Mouse (Mus musculus): ENCODE data around the gene Tmcc1.
A peak's percentile ranks its signal among the peaks of the same experiment; 100 is the strongest.
"Not testable (repeated sequence)": the region's sequence is repeated elsewhere in the genome, so short reads cannot be mapped to it uniquely, and the experiment has no call there.

Gene Tmcc1

DNA sequence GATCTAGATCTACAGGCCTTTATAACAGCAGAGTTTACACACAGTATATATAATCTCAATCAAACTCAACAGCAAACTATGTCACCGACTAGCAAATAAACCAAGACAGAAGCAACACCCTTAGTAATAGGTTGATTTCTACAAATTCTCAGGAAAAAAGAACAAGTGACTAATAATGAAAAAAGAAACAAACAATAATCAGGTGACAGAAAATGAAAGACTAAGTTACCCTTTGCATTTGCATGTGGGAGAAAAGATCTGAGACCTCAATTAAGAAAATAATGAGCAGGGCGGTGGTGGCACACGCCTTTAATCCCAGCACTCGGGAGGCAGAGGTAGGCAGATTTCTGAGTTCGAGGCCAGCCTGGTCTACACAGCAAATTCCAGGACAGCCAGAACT lies 9.8 kb downstream of the Tmcc1 start:
- Histone ChIP-seq H3K27me3 (ENCODE audit: control insufficient read depth, insufficient read depth, low read length, poor library complexity, severe bottlenecking) (no peaks in the 10 kb centered on the region), H3K36me3 (ENCODE audit: control insufficient read depth, insufficient read depth, low read length, poor library complexity, severe bottlenecking) (no peaks in the 10 kb centered on the region)
- no peak for DNase-seq (ENCODE audit: low read depth, low spot score)

DNA sequence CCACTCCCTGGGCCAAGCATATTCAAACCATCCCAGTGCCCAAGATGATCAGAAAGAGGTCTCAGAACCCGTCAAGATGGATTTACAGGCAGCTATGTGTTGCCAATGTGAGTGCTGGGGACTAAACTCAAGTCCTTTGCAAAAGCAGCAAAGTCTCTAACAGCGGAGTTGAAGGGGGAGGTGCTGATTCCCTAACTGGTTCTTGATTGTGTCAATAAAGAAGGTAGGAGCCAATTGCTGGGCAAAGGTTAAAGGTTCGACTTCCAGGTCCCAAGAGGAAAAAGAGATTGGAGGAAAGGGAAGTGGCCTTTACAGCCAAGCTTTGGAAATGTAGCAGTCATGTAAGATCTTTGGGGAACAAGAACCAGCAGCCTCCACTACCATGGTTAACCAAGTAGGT lies 12.6 kb downstream of the Tmcc1 start:
- DNase-seq (ENCODE audit: low read depth, low spot score), result no peak
- H3K27me3 ChIP-seq (ENCODE audit: control insufficient read depth, insufficient read depth, low read length, poor library complexity, severe bottlenecking), result no peaks in the 10 kb centered on the region
- no peaks in the 10 kb centered on the region for H3K36me3 ChIP-seq (ENCODE audit: control insufficient read depth, insufficient read depth, low read length, poor library complexity, severe bottlenecking)

DNA sequence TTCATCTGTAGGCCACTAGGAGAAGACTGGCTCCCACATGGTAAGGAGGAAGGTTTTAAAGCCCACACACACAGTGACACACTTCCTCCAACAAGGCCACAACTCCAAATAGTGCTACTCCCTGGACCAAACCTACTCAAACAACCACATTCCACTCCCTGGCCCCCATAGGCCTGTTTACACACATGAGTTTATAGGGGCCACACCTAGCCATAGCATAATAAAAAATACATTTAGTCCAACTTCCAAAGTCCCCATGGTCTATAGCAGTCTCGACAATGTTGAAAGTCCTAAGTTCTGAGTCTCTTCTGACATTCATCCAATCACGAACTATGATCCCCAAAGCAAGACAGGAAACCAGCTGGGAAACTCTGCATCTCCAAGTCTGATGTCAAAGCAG lies 14.9 kb downstream of the Tmcc1 start:
- no peak for DNase-seq (ENCODE audit: low read depth, low spot score)
- H3K36me3 ChIP-seq (ENCODE audit: control insufficient read depth, insufficient read depth, low read length, poor library complexity, severe bottlenecking), result no peaks in the 10 kb centered on the region
- H3K27me3 ChIP-seq (ENCODE audit: control insufficient read depth, insufficient read depth, low read length, poor library complexity, severe bottlenecking), result no peaks in the 10 kb centered on the region

DNA sequence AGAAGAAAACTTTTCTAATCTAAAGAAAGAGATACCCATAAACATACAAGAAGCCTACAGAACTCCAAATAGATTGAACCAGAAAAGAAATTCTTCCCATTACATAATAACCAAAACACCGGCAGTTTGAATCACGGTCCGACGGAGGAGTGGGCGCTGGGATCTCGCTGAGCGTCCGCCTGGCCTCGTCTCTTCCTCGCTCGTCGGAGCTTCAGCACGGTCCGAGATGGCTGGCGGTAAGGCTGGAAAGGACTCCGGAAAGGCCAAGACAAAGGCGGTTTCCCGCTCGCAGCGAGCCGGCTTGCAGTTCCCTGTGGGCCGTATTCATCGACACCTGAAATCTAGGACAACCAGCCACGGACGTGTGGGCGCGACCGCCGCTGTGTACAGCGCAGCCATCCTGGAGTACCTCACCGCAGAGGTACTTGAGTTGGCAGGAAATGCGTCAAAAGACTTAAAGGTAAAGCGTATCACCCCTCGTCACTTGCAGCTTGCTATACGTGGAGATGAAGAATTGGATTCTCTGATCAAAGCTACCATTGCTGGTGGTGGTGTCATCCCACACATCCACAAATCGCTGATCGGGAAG lies 19.7 kb downstream of the Tmcc1 start:
- H3K27me3 ChIP-seq (ENCODE audit: control insufficient read depth, insufficient read depth, low read length, poor library complexity, severe bottlenecking); H3K36me3 ChIP-seq (ENCODE audit: control insufficient read depth, insufficient read depth, low read length, poor library complexity, severe bottlenecking); DNase-seq (ENCODE audit: low read depth, low spot score): not testable (repeated sequence)

DNA sequence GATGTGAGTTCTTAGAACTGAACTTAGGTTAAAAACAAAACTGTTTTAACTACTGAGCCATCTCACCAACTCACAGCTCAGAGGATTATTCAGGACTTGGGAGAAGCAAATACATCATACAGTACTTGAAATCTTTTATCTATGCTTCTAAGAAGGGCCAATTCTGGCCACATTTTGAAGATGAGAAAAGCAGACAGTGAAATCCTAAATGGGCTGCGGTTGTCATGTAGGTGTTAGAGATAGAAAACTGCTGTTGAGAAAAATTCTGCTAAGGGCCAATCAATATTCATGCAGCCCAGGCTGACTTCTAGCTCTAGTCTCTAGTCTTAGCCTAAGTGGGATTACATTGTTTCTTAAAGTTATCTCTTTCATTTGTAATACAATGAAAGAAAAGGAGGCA lies 26.9 kb downstream of the Tmcc1 start:
- Histone ChIP-seq H3K36me3 (ENCODE audit: control insufficient read depth, insufficient read depth, low read length, poor library complexity, severe bottlenecking) (no peaks in the 10 kb centered on the region), H3K27me3 (ENCODE audit: control insufficient read depth, insufficient read depth, low read length, poor library complexity, severe bottlenecking) (no peaks in the 10 kb centered on the region)
- no peak for DNase-seq (ENCODE audit: low read depth, low spot score)

DNA sequence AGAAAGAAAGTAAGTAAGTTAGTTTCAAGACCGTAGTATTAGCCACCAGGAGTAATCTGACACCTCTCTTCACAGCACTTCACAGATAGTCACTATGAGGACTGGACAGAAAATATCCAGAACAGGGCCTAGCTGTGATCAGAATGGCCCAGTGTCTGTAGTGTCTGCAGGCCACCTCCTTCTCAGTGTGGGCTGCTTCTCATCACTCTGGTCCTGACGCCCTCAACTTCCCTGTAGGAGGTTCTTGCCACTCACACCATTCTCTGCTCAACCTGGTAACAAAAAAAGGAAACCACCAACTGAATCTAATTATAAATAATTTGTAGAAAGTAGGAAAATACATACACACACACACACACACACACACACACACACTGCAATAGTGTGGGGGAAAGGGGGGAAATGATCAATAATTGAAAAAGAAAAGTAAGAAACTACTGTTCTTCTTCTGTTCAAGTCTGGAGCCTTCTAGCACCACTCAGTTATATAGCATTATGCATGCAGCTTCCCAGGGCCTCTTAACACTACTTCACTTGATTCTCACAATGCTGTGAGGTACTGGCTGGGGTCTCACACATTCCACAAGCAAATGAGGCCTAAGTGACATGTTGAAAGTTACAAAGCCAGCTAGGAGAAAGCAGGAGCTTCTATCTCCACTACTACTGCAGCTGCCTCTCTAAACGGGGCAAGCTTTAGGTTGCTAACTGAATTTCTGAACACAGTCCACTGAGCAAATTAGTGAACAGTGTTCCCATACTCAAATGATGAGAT lies 38.2 kb downstream of the Tmcc1 start:
- H3K36me3 ChIP-seq (ENCODE audit: control insufficient read depth, insufficient read depth, low read length, poor library complexity, severe bottlenecking), result peaks cover 2% of the 10 kb centered on the region; the same call in 1 of the 2 replicates
- DNase-seq (ENCODE audit: low read depth, low spot score), result no peak
- no peaks in the 10 kb centered on the region for H3K27me3 ChIP-seq (ENCODE audit: control insufficient read depth, insufficient read depth, low read length, poor library complexity, severe bottlenecking)

DNA sequence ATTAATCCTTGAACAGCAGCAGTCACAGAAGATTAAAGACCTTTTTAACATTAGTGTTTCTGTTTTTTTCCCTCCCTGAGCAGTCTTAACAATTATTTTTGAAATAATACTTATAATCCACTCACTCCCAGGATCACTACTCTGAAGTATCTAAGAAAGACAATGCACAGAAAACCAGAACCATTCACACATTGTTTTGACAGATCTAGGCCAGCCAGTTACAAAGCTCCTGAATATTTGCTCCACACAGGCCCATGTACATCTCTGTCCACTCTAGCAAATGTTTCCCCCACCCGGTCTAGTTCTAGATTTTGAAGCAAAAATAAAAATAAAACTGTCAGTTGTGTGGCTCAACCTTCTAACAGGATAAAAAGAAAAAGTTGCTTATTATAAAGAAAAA lies 45.9 kb downstream of the Tmcc1 start:
- Histone ChIP-seq H3K36me3 (ENCODE audit: control insufficient read depth, insufficient read depth, low read length, poor library complexity, severe bottlenecking) (peaks cover 2% of the 10 kb centered on the region; the same call in 1 of the 2 replicates), H3K27me3 (ENCODE audit: control insufficient read depth, insufficient read depth, low read length, poor library complexity, severe bottlenecking) (no peaks in the 10 kb centered on the region)
- DNase-seq (ENCODE audit: low read depth, low spot score), result no peak

DNA sequence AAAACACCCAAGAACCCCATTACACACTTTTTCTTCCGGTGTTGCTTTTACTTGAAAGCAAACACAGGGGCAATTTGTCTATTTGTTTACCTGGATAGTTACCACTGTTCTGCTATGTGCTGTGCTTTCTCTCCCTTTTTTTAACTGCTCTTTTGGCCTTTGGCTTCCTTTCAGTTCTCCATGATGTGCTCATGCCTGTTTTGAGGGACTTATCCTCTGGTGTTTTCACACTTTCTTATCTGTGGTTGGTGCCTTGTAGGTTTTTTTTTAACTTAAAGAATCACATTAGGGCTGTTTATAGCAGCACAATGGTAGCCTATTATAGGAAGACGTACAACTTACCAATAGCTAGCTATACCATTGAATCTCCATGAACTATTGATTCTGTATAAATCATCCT lies 51.6 kb downstream of the Tmcc1 start:
- H3K36me3 ChIP-seq (ENCODE audit: control insufficient read depth, insufficient read depth, low read length, poor library complexity, severe bottlenecking), result no peaks in the 10 kb centered on the region
- H3K27me3 ChIP-seq (ENCODE audit: control insufficient read depth, insufficient read depth, low read length, poor library complexity, severe bottlenecking), result no peaks in the 10 kb centered on the region
- no peak for DNase-seq (ENCODE audit: low read depth, low spot score)

DNA sequence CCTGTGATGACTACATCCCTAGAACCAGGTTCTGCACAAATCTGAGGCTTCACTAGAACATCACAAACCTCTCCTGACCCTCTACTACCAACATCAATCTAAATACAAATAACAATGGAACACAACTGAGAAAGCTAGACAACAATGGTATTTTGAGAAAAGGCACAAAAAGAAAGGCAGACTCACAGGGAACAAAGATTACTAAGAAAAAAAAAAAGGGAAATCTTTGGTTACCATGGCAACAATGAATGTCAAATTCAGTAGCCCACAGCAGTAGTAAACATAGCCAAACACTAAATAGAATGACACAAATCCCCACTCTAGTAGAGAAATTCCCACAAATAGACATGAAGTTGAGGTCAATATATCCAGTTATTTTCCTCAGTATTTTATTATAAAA lies 52.5 kb downstream of the Tmcc1 start:
- no peaks in the 10 kb centered on the region for H3K27me3 ChIP-seq (ENCODE audit: control insufficient read depth, insufficient read depth, low read length, poor library complexity, severe bottlenecking)
- DNase-seq (ENCODE audit: low read depth, low spot score), result peak; percentile 7

DNA sequence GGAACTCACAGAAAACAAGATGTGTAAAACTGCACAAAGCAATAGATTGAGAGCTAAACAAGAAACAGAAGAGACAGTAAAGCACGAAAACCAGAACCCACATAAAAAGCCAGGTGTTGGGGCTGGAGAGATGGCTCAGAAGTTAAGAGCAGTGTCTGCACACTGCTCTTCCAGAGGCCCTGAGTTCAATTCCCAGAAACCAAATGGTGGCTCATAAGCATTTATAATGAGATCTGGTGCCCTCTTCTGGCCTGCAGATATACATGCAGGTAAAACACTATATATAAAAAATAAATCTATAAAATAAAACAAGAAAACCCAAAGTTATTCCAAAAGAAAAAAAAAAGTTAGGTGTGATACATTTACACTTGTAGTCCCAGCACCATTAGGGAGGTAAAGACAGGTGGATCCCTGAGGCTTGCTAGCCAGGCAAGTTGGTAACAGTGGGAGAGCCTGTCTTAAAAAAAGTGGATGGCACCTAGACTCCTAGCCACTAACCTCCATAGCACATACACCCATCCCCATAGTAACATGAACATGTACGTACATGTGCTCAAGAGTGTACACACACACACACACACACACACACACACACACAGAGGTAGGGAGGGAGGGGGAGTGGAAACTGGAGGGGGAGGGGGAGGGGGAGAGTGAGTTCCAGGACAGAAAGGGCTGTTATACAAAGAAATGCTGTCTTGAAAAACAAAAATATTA lies 54.0 kb downstream of the Tmcc1 start:
- peak; percentile 52 for DNase-seq (ENCODE audit: low read depth, low spot score)
- no peaks in the 10 kb centered on the region for H3K36me3 ChIP-seq (ENCODE audit: control insufficient read depth, insufficient read depth, low read length, poor library complexity, severe bottlenecking)

More for the DNA sequence above, 52.5 kb downstream of the Tmcc1 start:
- no peaks in the 10 kb centered on the region for H3K36me3 ChIP-seq (ENCODE audit: control insufficient read depth, insufficient read depth, low read length, poor library complexity, severe bottlenecking)

DNA sequence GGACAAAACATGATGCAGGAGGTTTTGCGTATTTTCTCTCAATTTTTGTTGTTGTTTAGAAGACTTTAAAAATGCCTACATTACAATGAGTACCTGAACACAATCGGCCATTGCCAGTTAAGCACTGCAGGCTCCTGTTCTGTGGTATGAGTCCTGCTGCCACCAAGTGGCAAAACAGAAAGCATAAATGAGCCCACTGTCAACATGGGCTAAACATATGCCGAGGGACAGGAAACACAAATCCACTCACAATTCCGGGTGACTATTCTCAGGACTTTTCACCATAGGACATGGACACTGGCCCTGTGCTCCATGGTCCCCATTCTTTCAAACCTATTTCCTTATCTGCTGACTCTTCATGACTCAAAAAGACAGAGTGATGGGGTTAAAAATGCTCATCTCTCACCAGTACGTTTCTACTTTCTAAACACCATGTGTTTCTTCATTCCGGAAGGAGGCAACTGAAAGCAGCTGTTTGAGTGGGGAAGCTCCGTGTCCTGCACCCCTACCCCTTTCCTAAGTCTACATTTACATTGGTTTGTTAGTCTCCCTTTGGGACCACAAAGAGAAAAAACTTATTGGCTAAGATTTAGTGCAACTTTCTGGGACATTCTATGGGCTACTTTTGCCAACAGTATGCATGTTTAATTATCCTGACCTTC lies 57.2 kb downstream of the Tmcc1 start:
- Histone ChIP-seq H3K36me3 (ENCODE audit: control insufficient read depth, insufficient read depth, low read length, poor library complexity, severe bottlenecking) (no peaks in the 10 kb centered on the region), H3K27me3 (ENCODE audit: control insufficient read depth, insufficient read depth, low read length, poor library complexity, severe bottlenecking) (no peaks in the 10 kb centered on the region)
- DNase-seq (ENCODE audit: low read depth, low spot score), result peak; percentile 49

More for the DNA sequence above, 54.0 kb downstream of the Tmcc1 start:
- H3K27me3 ChIP-seq (ENCODE audit: control insufficient read depth, insufficient read depth, low read length, poor library complexity, severe bottlenecking), result no peaks in the 10 kb centered on the region

DNA sequence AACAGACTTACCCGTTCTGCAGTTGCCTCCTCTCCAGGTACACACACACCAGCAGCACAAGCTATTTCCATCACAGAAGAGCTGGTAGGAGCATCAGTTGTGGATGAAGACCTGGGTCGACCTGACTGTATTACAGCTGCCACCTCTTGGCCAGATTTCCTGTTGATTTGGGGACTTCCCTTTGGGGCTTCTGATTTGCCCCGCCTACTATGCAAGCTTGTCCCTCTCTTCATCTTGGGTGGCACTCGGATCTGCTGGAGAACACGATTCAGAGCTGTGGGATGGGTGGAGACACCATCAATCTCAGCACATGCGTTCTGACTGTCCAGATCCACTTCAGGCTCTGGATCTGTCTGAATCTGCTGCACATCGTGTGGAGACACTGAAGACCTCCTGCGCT lies 59.5 kb downstream of the Tmcc1 start:
- DNase-seq (ENCODE audit: low read depth, low spot score), result no peak
- Histone ChIP-seq H3K36me3 (ENCODE audit: control insufficient read depth, insufficient read depth, low read length, poor library complexity, severe bottlenecking) (no peaks in the 10 kb centered on the region), H3K27me3 (ENCODE audit: control insufficient read depth, insufficient read depth, low read length, poor library complexity, severe bottlenecking) (no peaks in the 10 kb centered on the region)

DNA sequence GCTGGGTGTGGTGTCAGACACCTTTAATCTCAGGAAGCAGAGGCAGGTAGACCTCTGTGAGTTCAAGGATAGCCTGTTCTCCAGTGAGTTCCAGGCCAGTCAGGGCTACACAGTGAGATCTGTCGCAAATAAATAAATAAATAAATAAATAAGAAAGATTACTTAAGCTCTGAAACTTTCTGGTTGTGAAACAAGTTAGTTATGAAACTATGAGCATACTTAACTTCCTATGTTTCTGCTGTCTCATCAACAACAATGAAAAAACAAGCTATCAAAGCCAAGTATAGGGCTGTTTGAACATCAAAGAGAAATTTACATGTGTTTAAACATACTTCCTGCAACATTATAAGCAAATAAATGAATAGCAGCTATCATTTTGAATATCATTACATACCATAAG lies 61.5 kb downstream of the Tmcc1 start:
- H3K36me3 ChIP-seq (ENCODE audit: control insufficient read depth, insufficient read depth, low read length, poor library complexity, severe bottlenecking), result no peaks in the 10 kb centered on the region
- DNase-seq (ENCODE audit: low read depth, low spot score), result no peak

DNA sequence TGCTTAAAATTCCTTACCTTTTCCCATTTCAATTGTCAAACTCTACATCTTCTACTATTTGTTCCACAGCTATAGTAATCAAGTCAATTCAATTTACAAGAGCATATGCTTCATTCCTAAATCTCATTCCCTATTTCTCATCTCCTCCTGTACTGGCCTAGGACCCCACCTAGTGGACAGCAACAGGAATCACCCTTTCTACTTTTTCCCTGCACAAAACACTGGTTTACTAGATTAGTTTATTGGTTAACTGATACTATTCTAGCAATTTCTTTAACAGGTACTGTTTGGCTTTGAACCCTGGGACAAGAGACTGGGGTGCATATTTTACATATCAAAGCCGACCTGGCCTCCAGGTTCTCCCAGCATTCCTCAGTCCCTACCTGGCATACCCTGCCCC lies 64.6 kb downstream of the Tmcc1 start:
- no peaks in the 10 kb centered on the region for H3K27me3 ChIP-seq (ENCODE audit: control insufficient read depth, insufficient read depth, low read length, poor library complexity, severe bottlenecking)
- no peaks in the 10 kb centered on the region for H3K36me3 ChIP-seq (ENCODE audit: control insufficient read depth, insufficient read depth, low read length, poor library complexity, severe bottlenecking)
- DNase-seq (ENCODE audit: low read depth, low spot score), result peak; percentile 28

More for the DNA sequence above, 61.5 kb downstream of the Tmcc1 start:
- H3K27me3 ChIP-seq (ENCODE audit: control insufficient read depth, insufficient read depth, low read length, poor library complexity, severe bottlenecking), result no peaks in the 10 kb centered on the region
